Mouse (Mus musculus) layer of hippocampus, adult 11-12 months (tissue): Measurements from ENCODE around the gene Apobec2.
"Not testable (repeated sequence)": the region's sequence is repeated elsewhere in the genome, so short reads cannot be mapped to it uniquely, and the experiment has no call there.

ENCODE experiments used
- DNase-seq: peaks from one replicate; pipeline ENCODE4 v3.0.0; 2022; ENCODE audit warnings: low spot score

Apobec2 gene

GRCm38 (mm10) chr17:48432158-48432980 lies at the start of gene Apobec2:
Apobec2 (minus strand) TSS chr17:48432930.
- no peak for DNase-seq

GRCm38 (mm10) chr17:48479952-48480351 lies 47.2 kb upstream of the Apobec2 start:
- no peak for DNase-seq

GRCm38 (mm10) chr17:48475444-48475843 lies 42.7 kb upstream of the Apobec2 start:
- DNase-seq: no peak

GRCm38 (mm10) chr17:48474282-48474681 lies 41.6 kb upstream of the Apobec2 start:
- not testable (repeated sequence) for DNase-seq

- DNase-seq: peak; percentile 85
Observed at GRCm38 (mm10) chr17:48467395-48468231, 34.9 kb upstream of the Apobec2 start.

- DNase-seq: no peak
Observed at GRCm38 (mm10) chr17:48466769-48467394, 34.2 kb upstream of the Apobec2 start.

GRCm38 (mm10) chr17:48463391-48463790 lies 30.7 kb upstream of the Apobec2 start:
- no peak for DNase-seq

- no peak for DNase-seq
Observed at GRCm38 (mm10) chr17:48462096-48462495, 29.4 kb upstream of the Apobec2 start.

- no peak for DNase-seq
Observed at GRCm38 (mm10) chr17:48457971-48458653, 25.4 kb upstream of the Apobec2 start.

GRCm38 (mm10) chr17:48455955-48456354 lies 23.2 kb upstream of the Apobec2 start:
- DNase-seq: no peak

GRCm38 (mm10) chr17:48454688-48455087 lies 22.0 kb upstream of the Apobec2 start, which contains the start of gene Unc5cl:
Unc5cl (plus strand) TSS chr17:48454901.
- no peak for DNase-seq

GRCm38 (mm10) chr17:48454190-48454589 lies 21.5 kb upstream of the Apobec2 start:
- no peak for DNase-seq

- DNase-seq: no peak
Observed at GRCm38 (mm10) chr17:48453489-48453888, 20.8 kb upstream of the Apobec2 start.

GRCm38 (mm10) chr17:48451753-48452444 lies 19.2 kb upstream of the Apobec2 start:
- no peak for DNase-seq

GRCm38 (mm10) chr17:48451353-48451675 lies 18.6 kb upstream of the Apobec2 start, which contains the start of gene Tspo2:
Tspo2 (minus strand) TSS chr17:48451522.
- DNase-seq: no peak

- no peak for DNase-seq
Observed at GRCm38 (mm10) chr17:48450666-48451352, 18.1 kb upstream of the Apobec2 start.

- no peak for DNase-seq
Observed at GRCm38 (mm10) chr17:48447675-48448074, 14.9 kb upstream of the Apobec2 start.

- DNase-seq: no peak
Observed at GRCm38 (mm10) chr17:48443542-48444145, 10.9 kb upstream of the Apobec2 start.

GRCm38 (mm10) chr17:48442745-48443457 lies 10.2 kb upstream of the Apobec2 start:
- DNase-seq: no peak
